Mouse (Mus musculus): ENCODE measurements around the gene Gp9. TPM values are rescaled to one million over a fixed set of nuclear protein-coding genes. Genes with fewer than 3 reads are reported as not detected.
A peak's percentile ranks its signal among the peaks of the same experiment; 100 is the strongest.

Gene Gp9
- total RNA-seq, 2 experiments from 2014 or later: 0.94 to 1.1 TPM

DNA sequence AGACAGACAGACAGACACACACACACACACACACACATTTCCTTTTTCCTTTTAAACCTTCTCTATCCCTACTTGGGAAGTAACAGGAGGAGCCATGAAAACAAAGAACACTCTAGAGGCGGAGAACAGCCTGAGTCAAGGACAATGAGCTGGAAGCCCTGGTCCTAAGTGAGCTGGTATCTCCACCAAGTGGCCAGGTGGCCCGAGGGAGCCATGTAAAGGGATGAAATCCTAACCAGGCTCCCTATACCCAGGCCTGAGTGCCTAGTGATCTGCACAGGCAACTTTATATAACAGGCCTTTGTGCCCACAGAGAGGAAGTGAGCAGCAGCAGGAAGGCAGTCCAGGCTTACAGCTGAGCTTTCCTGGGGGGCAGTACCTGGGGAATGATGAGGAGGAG is 29.0 kb downstream of the Gp9 start:
- intact Hi-C loops (cut with DNase I): no loop called here
- DNase-seq: no peak

DNA sequence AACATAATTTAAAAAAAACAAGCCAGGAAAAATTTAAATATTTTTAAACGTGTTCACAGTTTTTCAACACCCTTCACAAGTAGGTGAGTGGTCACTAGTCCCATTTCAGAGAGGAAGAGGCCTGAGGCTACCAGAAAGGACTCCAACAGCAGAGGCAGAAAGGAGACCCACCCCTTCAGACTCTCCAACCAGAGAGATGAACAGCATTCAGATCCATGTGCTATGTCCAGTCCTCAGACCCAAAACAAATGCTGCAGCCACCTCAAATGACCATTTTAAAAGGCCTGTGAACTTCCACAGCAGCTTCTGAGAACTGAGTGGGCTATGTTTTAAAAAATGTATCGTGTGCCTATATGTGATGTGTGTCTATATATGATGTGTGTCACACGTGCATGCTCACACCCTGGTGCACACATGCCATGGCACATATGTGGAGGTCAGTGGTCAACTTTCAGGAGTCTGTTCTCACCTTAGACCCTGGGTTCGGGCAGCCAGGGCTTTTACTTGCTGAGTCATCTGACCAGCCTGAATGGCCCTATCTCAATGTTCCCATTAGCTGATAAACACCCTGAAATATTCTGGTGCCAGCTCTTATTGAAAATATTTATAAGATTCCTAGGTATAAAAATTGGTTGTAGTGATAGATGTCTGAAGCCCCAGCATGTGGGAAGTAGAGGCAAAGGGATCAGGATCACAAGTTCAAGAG is 30.0 kb downstream of the Gp9 start:
- intact Hi-C loops (cut with DNase I): no loop called here
- DNase-seq: no peak

DNA sequence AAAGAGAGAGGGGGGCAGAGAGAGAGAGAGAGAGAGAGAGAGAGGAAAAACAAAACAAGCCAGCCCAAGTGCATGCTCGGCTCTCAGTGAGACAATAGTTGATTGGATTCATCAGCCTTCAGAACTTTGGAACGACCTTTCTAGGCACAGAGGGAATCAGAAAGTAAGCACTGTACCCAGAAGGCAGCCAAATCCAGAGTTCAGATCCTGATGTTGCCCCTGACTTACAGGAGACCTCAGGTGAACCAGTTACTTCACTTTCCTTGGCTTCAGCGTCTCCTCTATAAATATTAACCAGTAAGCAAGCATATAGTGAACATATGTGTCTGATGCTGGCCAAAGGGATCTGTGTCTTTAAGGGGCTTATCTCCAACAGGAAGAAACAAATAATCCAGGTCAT is 30.6 kb downstream of the Gp9 start:
- intact Hi-C loops (cut with DNase I): no loop called here
- DNase-seq: no peak

- no peak for DNase-seq
- intact Hi-C loops (cut with DNase I): no loop called here
Measured at GRCm38 (mm10) chr6:87809144-87809543, 31.3 kb downstream of the Gp9 start.

DNA sequence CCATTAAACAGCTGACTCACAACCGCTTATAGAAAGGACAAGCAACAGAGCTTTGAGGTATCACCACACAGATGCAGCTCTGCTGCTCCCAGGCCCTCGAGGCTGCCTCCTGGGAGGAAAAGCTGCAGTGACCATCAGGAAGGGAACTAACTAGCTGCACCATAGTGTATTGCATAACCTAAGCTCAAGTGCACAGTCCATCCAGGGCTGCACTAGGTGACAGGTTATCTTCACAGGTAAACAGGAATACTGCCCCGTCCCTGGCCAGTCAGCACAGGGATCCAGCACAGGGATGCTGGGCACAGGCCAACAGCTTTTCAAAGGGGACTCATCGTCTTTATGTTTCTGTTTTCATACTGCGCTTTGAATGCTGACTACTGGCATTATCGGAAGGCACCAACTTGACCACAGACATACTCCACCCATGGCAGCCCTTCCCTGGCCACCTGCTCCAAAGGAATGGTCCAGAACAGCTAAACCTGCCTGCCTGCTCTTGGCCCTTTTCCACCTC is 31.8 kb downstream of the Gp9 start:
- DNase-seq: no peak
- intact Hi-C loops (cut with DNase I): loop anchor here (2.0 to 5.0 kb wide), 2 partner anchors 41 to 137 kb away; partner anchors contain the start of genes Aplf and Cnbp

DNA sequence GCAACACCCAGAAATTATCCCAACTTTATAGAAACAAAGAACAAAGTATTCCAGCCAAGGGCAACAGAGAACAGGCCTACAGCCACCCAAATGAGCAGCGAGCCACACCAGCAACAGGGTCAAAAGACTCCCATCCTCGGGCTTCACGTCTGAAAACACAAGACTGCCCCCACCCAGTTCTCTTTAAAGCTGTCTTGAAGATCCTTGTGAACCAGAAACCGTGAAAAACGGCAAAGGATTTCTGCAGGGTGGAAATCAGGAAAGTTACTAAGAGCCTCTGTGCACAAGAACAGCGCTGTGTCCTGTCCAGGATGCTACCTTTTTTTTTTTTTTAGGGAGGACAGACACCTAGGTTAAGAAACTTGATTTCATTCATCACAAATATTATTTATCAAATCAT is 32.4 kb downstream of the Gp9 start:
- intact Hi-C loops (cut with DNase I): loop anchor here (2.0 to 5.0 kb wide), 2 partner anchors 40 to 138 kb away; partner anchors contain the start of genes Aplf and Cnbp

DNA sequence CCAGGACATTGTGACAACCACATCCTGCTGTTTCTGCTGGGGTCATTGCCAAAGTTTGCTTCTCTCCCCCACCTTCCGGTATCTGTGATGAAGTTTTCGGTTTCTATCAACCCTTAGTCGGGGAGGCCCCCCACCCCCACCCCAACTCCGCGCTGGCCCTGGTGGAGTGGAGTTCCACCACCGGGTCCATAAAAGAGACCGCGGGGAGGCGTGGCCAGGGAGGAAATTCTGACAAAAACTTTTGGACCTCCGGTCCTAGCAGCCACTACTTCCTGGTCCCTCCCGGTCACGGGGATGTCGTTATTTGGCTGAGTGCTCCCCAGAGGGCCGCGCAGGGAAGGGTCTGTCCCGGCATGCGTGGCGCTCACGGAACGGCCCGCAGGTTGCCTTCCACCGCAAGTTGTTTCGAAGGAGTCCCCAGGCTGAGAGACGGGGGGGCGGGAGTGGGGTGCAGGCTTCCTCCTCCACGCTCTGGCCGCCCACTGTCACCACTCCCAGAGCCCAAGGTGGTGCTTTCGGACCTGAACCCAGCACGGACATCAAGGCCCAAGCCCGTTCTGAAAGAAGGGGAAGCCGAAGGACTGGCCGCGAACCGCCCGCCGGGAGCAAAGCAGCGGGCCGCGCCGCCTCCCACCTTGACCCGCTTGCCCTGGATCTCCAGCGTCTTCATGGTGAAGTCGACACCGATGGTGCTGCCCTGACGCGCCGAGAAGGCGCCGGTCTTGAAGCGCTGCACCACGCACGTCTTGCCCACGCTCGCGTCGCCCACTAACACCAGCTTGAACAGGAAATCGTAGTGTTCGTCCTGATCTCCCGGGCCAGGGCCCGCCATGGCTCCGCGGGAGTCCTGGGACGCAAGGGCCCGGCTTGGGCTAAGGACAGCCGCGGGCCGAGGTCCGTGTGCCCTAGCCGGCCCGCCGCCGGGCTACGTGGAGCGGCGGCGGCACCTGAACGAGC is 33.1 kb downstream of the Gp9 start:
- peak; percentile 73 to 77 for DNase-seq
- intact Hi-C loops (cut with DNase I): loop anchor here (1.0 to 5.0 kb wide), 3 partner anchors 27 to 139 kb away; partner anchors contain the start of genes Aplf, Cnbp and Isy1

More for the DNA sequence above, 32.4 kb downstream of the Gp9 start:
- no peak for DNase-seq

GRCm38 (mm10) chr6:87811675-87812338 is 33.9 kb downstream of the Gp9 start, which contains the start of gene Rab43:
Gene Rab43, minus strand, starts transcription at chr6:87812164.
- peak; percentile 96 for DNase-seq
- intact Hi-C loops (cut with DNase I): loop anchor here (1.0 to 5.0 kb wide), 3 partner anchors 26 to 140 kb away; partner anchors contain the start of genes Aplf, Cnbp and Isy1

GRCm38 (mm10) chr6:87812656-87813055 is 34.8 kb downstream of the Gp9 start:
- no peak for DNase-seq
- intact Hi-C loops (cut with DNase I): loop anchor here (5.0 kb wide), 1 partner anchor 140 kb away; the partner anchor contains the start of gene Aplf

- intact Hi-C loops (cut with DNase I): loop anchor here (5.0 kb wide), 1 partner anchor 142 kb away; the partner anchor contains the start of gene Aplf
- DNase-seq: no peak
Measured at GRCm38 (mm10) chr6:87814486-87814885, 36.6 kb downstream of the Gp9 start.

- DNase-seq: no peak
- intact Hi-C loops (cut with DNase I): no loop called here
Measured at GRCm38 (mm10) chr6:87820366-87820765, 42.5 kb downstream of the Gp9 start.

Other genes with a start within 250 kb of the Gp9 start
- 1 to 10 TPM; 3.0 to 3.7 TPM for gene Arhgap25, start 244.8 kb upstream of the Gp9 start, total RNA-seq (2021)
- gene Prokr1, start 187.3 kb upstream of the Gp9 start, total RNA-seq (2021): under 1 TPM; 0.43 to 0.50 TPM
- gene Aplf, start 105.9 kb upstream of the Gp9 start, total RNA-seq (2021): 1 to 10 TPM; 2.3 to 3.4 TPM
- 1 to 10 TPM; 1.2 to 1.4 TPM for gene Efcc1, start 47.2 kb upstream of the Gp9 start, total RNA-seq (2021)
- gene Rab43, start 34.1 kb downstream of the Gp9 start, total RNA-seq (2021): 10 to 100 TPM; 10.7 to 11.1 TPM
- 1 to 10 TPM in 1 of 2 experiments, under 1 TPM in 1; 0.79 to 2.0 TPM for gene Gm45140, start 57.7 kb downstream of the Gp9 start, total RNA-seq (2021)
- gene Isy1, start 60.7 kb downstream of the Gp9 start, total RNA-seq (2021): 10 to 100 TPM; 18.7 to 18.9 TPM
- 100 to 1,000 TPM; 303 to 349 TPM for gene Cnbp, start 73.0 kb downstream of the Gp9 start, total RNA-seq (2021)
- 10 to 100 TPM; 41.6 to 42.2 TPM for gene Copg1, start 109.7 kb downstream of the Gp9 start, total RNA-seq (2021)
- gene Hmces, start 135.9 kb downstream of the Gp9 start, total RNA-seq (2021): 1 to 10 TPM; 9.5 to 9.9 TPM
- gene H1fx, start 203.6 kb downstream of the Gp9 start, total RNA-seq (2021): 1 to 10 TPM; 1.9 to 2.7 TPM